Mouse (Mus musculus) G1E (cell line): ENCODE measurements around the gene Mapk11.

Source experiments
- CTCF ChIP-seq: IDR thresholded peaks from 2 replicates; pipeline ENCODE4 v1.5.1; 2012; ENCODE audit warnings: low read depth, low read length, inconsistent platforms, mixed read lengths
- GATA1 ChIP-seq: IDR thresholded peaks from 2 replicates; pipeline ENCODE4 v1.6.1; 2012; ENCODE audit warnings: borderline replicate concordance, low read length, inconsistent platforms, mixed read lengths
- GATA2 ChIP-seq: IDR thresholded peaks from 2 replicates; pipeline ENCODE4 v1.6.1; 2012; ENCODE audit warnings: low read depth, low read length, inconsistent platforms, borderline replicate concordance
- TAL1 ChIP-seq: conservative IDR thresholded peaks from 2 replicates; pipeline ENCODE4 v1.6.1; 2012; ENCODE audit warnings: low read depth, low read length, inconsistent platforms, mixed read lengths

GRCm38 (mm10) chr15:89178954-89179629, 29.7 kb upstream of the Mapk11 start:
- TF ChIP-seq GATA1 (no peak), CTCF (no peak), TAL1 (no peak), GATA2 (no peak)
